Mouse (Mus musculus): Measurements from ENCODE around the gene Gpr160. TPM values are rescaled to one million over a fixed set of nuclear protein-coding genes. Genes with fewer than 3 reads are reported as not detected.

Gpr160 gene
- not detected in 2 replicates for polyA plus RNA-seq (2011; ENCODE audit: insufficient read length, low read depth, missing spikeins)

GRCm38 (mm10) chr3:30855604-30856458 is at the start of gene Gpr160:
TSS of gene Gpr160 (plus strand) at chr3:30855950.
- H3K27ac ChIP-seq (ENCODE audit: insufficient read depth, low read length) = no peak within 1 kb of the TSS
- H3K4me3 ChIP-seq (ENCODE audit: insufficient read depth, low read length) = peak within 1 kb of the TSS; percentile 39
- TF ChIP-seq POLR2A (IDR thresholded peaks at IDR 0.05; ENCODE audit: low read depth, low read length) = no peak
- TF ChIP-seq CTCF (IDR thresholded peaks at IDR 0.05; ENCODE audit: borderline replicate concordance, insufficient read depth, low read length) = peak; percentile 46; the same call in 1 of the 2 replicates
- H3K4me1 ChIP-seq (ENCODE audit: control insufficient read depth, insufficient read depth, low read length) = no peaks in the 10 kb centered on the region

GRCm38 (mm10) chr3:30812881-30813280 is 42.9 kb upstream of the Gpr160 start:
- Histone ChIP-seq H3K4me1 (ENCODE audit: control insufficient read depth, insufficient read depth, low read length) (no peaks in the 10 kb centered on the region), H3K4me3 (ENCODE audit: insufficient read depth, low read length) (no peak overlapping the region), H3K27ac (ENCODE audit: insufficient read depth, low read length) (no peak overlapping the region)
- TF ChIP-seq POLR2A (IDR thresholded peaks at IDR 0.05; ENCODE audit: low read depth, low read length) (no peak), CTCF (IDR thresholded peaks at IDR 0.05; ENCODE audit: borderline replicate concordance, insufficient read depth, low read length) (no peak)

- 0 out of 2 replicates have a peak, but pooled peaks cover 3% of the 10 kb centered on the region for H3K4me1 ChIP-seq (ENCODE audit: control insufficient read depth, insufficient read depth, low read length)
- TF ChIP-seq POLR2A (IDR thresholded peaks at IDR 0.05; ENCODE audit: low read depth, low read length) (no peak), CTCF (IDR thresholded peaks at IDR 0.05; ENCODE audit: borderline replicate concordance, insufficient read depth, low read length) (no peak)
- H3K27ac ChIP-seq (ENCODE audit: insufficient read depth, low read length) = no peak overlapping the region
- no peak overlapping the region for H3K4me3 ChIP-seq (ENCODE audit: insufficient read depth, low read length)
Measured at GRCm38 (mm10) chr3:30818630-30819125, 37.1 kb upstream of the Gpr160 start.

- TF ChIP-seq CTCF (IDR thresholded peaks at IDR 0.05; ENCODE audit: borderline replicate concordance, insufficient read depth, low read length) (no peak), POLR2A (IDR thresholded peaks at IDR 0.05; ENCODE audit: low read depth, low read length) (no peak)
- Histone ChIP-seq H3K4me3 (ENCODE audit: insufficient read depth, low read length) (no peak overlapping the region), H3K27ac (ENCODE audit: insufficient read depth, low read length) (no peak overlapping the region), H3K4me1 (ENCODE audit: control insufficient read depth, insufficient read depth, low read length) (0 out of 2 replicates have a peak, but pooled peaks cover 3% of the 10 kb centered on the region)
Measured at GRCm38 (mm10) chr3:30822163-30822562, 33.6 kb upstream of the Gpr160 start.

- H3K4me1 ChIP-seq (ENCODE audit: control insufficient read depth, insufficient read depth, low read length) = 0 out of 2 replicates have a peak, but pooled peaks cover 3% of the 10 kb centered on the region
- no peak for TF ChIP-seq POLR2A (IDR thresholded peaks at IDR 0.05; ENCODE audit: low read depth, low read length)
- no peak for TF ChIP-seq CTCF (IDR thresholded peaks at IDR 0.05; ENCODE audit: borderline replicate concordance, insufficient read depth, low read length)
- no peak overlapping the region for H3K4me3 ChIP-seq (ENCODE audit: insufficient read depth, low read length)
- no peak overlapping the region for H3K27ac ChIP-seq (ENCODE audit: insufficient read depth, low read length)
Measured at GRCm38 (mm10) chr3:30826069-30826468, 29.7 kb upstream of the Gpr160 start.

GRCm38 (mm10) chr3:30831848-30832606 is 23.7 kb upstream of the Gpr160 start:
- TF ChIP-seq CTCF (IDR thresholded peaks at IDR 0.05; ENCODE audit: borderline replicate concordance, insufficient read depth, low read length) = no peak
- no peak for TF ChIP-seq POLR2A (IDR thresholded peaks at IDR 0.05; ENCODE audit: low read depth, low read length)
- Histone ChIP-seq H3K4me3 (ENCODE audit: insufficient read depth, low read length) (no peak overlapping the region), H3K27ac (ENCODE audit: insufficient read depth, low read length) (no peak overlapping the region), H3K4me1 (ENCODE audit: control insufficient read depth, insufficient read depth, low read length) (no peaks in the 10 kb centered on the region)

GRCm38 (mm10) chr3:30833254-30833653 is 22.5 kb upstream of the Gpr160 start:
- no peak overlapping the region for H3K27ac ChIP-seq (ENCODE audit: insufficient read depth, low read length)
- TF ChIP-seq POLR2A (IDR thresholded peaks at IDR 0.05; ENCODE audit: low read depth, low read length) = no peak
- no peak for TF ChIP-seq CTCF (IDR thresholded peaks at IDR 0.05; ENCODE audit: borderline replicate concordance, insufficient read depth, low read length)
- H3K4me1 ChIP-seq (ENCODE audit: control insufficient read depth, insufficient read depth, low read length) = no peaks in the 10 kb centered on the region
- H3K4me3 ChIP-seq (ENCODE audit: insufficient read depth, low read length) = no peak overlapping the region

- Histone ChIP-seq H3K4me3 (ENCODE audit: insufficient read depth, low read length) (no peak overlapping the region), H3K27ac (ENCODE audit: insufficient read depth, low read length) (no peak overlapping the region), H3K4me1 (ENCODE audit: control insufficient read depth, insufficient read depth, low read length) (no peaks in the 10 kb centered on the region)
- TF ChIP-seq POLR2A (IDR thresholded peaks at IDR 0.05; ENCODE audit: low read depth, low read length) = no peak
Measured at GRCm38 (mm10) chr3:30845755-30846154, 10.0 kb upstream of the Gpr160 start.

- Histone ChIP-seq H3K4me1 (ENCODE audit: control insufficient read depth, insufficient read depth, low read length) (no peaks in the 10 kb centered on the region), H3K27ac (ENCODE audit: insufficient read depth, low read length) (no peak overlapping the region), H3K4me3 (ENCODE audit: insufficient read depth, low read length) (no peak overlapping the region)
- TF ChIP-seq POLR2A (IDR thresholded peaks at IDR 0.05; ENCODE audit: low read depth, low read length) = no peak
- no peak for TF ChIP-seq CTCF (IDR thresholded peaks at IDR 0.05; ENCODE audit: borderline replicate concordance, insufficient read depth, low read length)
Measured at GRCm38 (mm10) chr3:30847413-30847812, 8.3 kb upstream of the Gpr160 start.

Measured in embryonic fibroblast, embryonic 13.5 days (primary cell).